Mouse (Mus musculus): ENCODE data around the gene Fxn. TPM values are rescaled to one million over a fixed set of nuclear protein-coding genes. Genes with fewer than 3 reads are reported as not detected.
"Not testable (repeated sequence)": the region's sequence is repeated elsewhere in the genome, so short reads cannot be mapped to it uniquely, and the experiment has no call there.

Gene Fxn
- polyA plus RNA-seq, 1 experiment from 2014 or later = 91.1 TPM

- H3K4me1 ChIP-seq (replicated peaks; ENCODE audit: control insufficient read depth, insufficient read depth, low read length) = no peaks in the 10 kb centered on the region; the same call in 1 of the 2 replicates
- H3K27ac ChIP-seq (ENCODE audit: low read depth, low read length) = no peak overlapping the region
Measured at GRCm38 (mm10) chr19:24241271-24241670, 39.1 kb downstream of the Fxn start.

GRCm38 (mm10) chr19:24238011-24238410 lies 42.4 kb downstream of the Fxn start:
- no peaks in the 10 kb centered on the region for H3K36me3 ChIP-seq (ENCODE audit: control insufficient read depth, insufficient read depth, low read length)

More at GRCm38 (mm10) chr19:24241271-24241670, 39.1 kb downstream of the Fxn start:
- Histone ChIP-seq H3K9ac (ENCODE audit: low read depth, low read length) (no peak overlapping the region), H3K4me3 (ENCODE audit: low read depth, low read length) (no peak overlapping the region), H3K4me2 (no peak overlapping the region), H3K9me3 (ENCODE audit: control insufficient read depth, low read length) (no peaks in the 10 kb centered on the region), H3K36me3 (ENCODE audit: control insufficient read depth, insufficient read depth, low read length) (no peaks in the 10 kb centered on the region), H3K27me3 (replicated peaks; ENCODE audit: control insufficient read depth, insufficient read depth, low read length) (no peaks in the 10 kb centered on the region)
- DNase-seq (ENCODE audit: low spot score) (no peak), ATAC-seq (replicated peaks; ENCODE audit: low FRiP score) (no peak)
- 84% methylated on average over 8 of the region's 8 CpGs for WGBS

GRCm38 (mm10) chr19:24232356-24232755 lies 48.0 kb downstream of the Fxn start:
- H3K4me3 ChIP-seq (ENCODE audit: low read depth, low read length); ATAC-seq (replicated peaks; ENCODE audit: low FRiP score); H3K27me3 ChIP-seq (replicated peaks; ENCODE audit: control insufficient read depth, insufficient read depth, low read length); H3K9me3 ChIP-seq (ENCODE audit: control insufficient read depth, low read length); DNase-seq (ENCODE audit: low spot score); H3K9ac ChIP-seq (ENCODE audit: low read depth, low read length); H3K4me2 ChIP-seq; H3K27ac ChIP-seq (ENCODE audit: low read depth, low read length); H3K36me3 ChIP-seq (ENCODE audit: control insufficient read depth, insufficient read depth, low read length); H3K4me1 ChIP-seq (replicated peaks; ENCODE audit: control insufficient read depth, insufficient read depth, low read length): not testable (repeated sequence)
- WGBS = 88% methylated on average over 1 of the region's 1 CpGs

More at GRCm38 (mm10) chr19:24238011-24238410, 42.4 kb downstream of the Fxn start:
- no peak overlapping the region for H3K4me2 ChIP-seq
- ATAC-seq (replicated peaks; ENCODE audit: low FRiP score) = no peak
- WGBS = 76% methylated on average over 4 of the region's 4 CpGs
- no peak overlapping the region for H3K9ac ChIP-seq (ENCODE audit: low read depth, low read length)
- no peaks in the 10 kb centered on the region for H3K9me3 ChIP-seq (ENCODE audit: control insufficient read depth, low read length)
- no peak overlapping the region for H3K4me3 ChIP-seq (ENCODE audit: low read depth, low read length)
- no peaks in the 10 kb centered on the region; the same call in 1 of the 2 replicates for H3K4me1 ChIP-seq (replicated peaks; ENCODE audit: control insufficient read depth, insufficient read depth, low read length)
- no peak for DNase-seq (ENCODE audit: low spot score)
- H3K27me3 ChIP-seq (replicated peaks; ENCODE audit: control insufficient read depth, insufficient read depth, low read length) = no peaks in the 10 kb centered on the region
- no peak overlapping the region for H3K27ac ChIP-seq (ENCODE audit: low read depth, low read length)

GRCm38 (mm10) chr19:24225305-24225696 lies 55.1 kb downstream of the Fxn start:
- H3K27ac ChIP-seq (ENCODE audit: low read depth, low read length) = no peak overlapping the region
- DNase-seq (ENCODE audit: low spot score) (peak; percentile 43), ATAC-seq (replicated peaks; ENCODE audit: low FRiP score) (peak; percentile 57)
- peak overlapping the region; percentile 87 for H3K4me2 ChIP-seq
- peaks cover 13% of the 10 kb centered on the region for H3K27me3 ChIP-seq (replicated peaks; ENCODE audit: control insufficient read depth, insufficient read depth, low read length)
- H3K9me3 ChIP-seq (ENCODE audit: control insufficient read depth, low read length) = no peaks in the 10 kb centered on the region
- H3K9ac ChIP-seq (ENCODE audit: low read depth, low read length) = peak overlapping the region; percentile 23; the same call in 1 of the 2 replicates
- WGBS = 1% methylated on average over 17 of the region's 17 CpGs
- H3K4me1 ChIP-seq (replicated peaks; ENCODE audit: control insufficient read depth, insufficient read depth, low read length) = no peaks in the 10 kb centered on the region; the same call in 1 of the 2 replicates
- H3K36me3 ChIP-seq (ENCODE audit: control insufficient read depth, insufficient read depth, low read length) = no peaks in the 10 kb centered on the region
- peak overlapping the region; percentile 61 for H3K4me3 ChIP-seq (ENCODE audit: low read depth, low read length)

- WGBS = under 1% methylated on average over 59 of the region's 59 CpGs
- peak; percentile 74 for ATAC-seq (replicated peaks; ENCODE audit: low FRiP score)
- Histone ChIP-seq H3K36me3 (ENCODE audit: control insufficient read depth, insufficient read depth, low read length) (no peaks in the 10 kb centered on the region), H3K27me3 (replicated peaks; ENCODE audit: control insufficient read depth, insufficient read depth, low read length) (peaks cover 13% of the 10 kb centered on the region), H3K4me1 (replicated peaks; ENCODE audit: control insufficient read depth, insufficient read depth, low read length) (no peaks in the 10 kb centered on the region; the same call in 1 of the 2 replicates), H3K27ac (ENCODE audit: low read depth, low read length) (peak within 1 kb of the TSS; percentile 62), H3K4me3 (ENCODE audit: low read depth, low read length) (peak within 1 kb of the TSS; percentile 61), H3K9ac (ENCODE audit: low read depth, low read length) (peak within 1 kb of the TSS; percentile 65), H3K9me3 (ENCODE audit: control insufficient read depth, low read length) (no peaks in the 10 kb centered on the region), H3K4me2 (peak within 1 kb of the TSS; percentile 87)
- DNase-seq (ENCODE audit: low spot score) = peak; percentile 73
Measured at GRCm38 (mm10) chr19:24224500-24225304, 55.7 kb downstream of the Fxn start, which contains the start of gene Tjp2. Gene Tjp2, minus strand, starts transcription at chr19:24225030.

GRCm38 (mm10) chr19:24223851-24224251 lies 56.6 kb downstream of the Fxn start:
- no peak for ATAC-seq (replicated peaks; ENCODE audit: low FRiP score)
- Histone ChIP-seq H3K27me3 (replicated peaks; ENCODE audit: control insufficient read depth, insufficient read depth, low read length) (peaks cover 13% of the 10 kb centered on the region), H3K27ac (ENCODE audit: low read depth, low read length) (peak overlapping the region; percentile 62; the same call in 1 of the 2 replicates), H3K4me3 (ENCODE audit: low read depth, low read length) (peak overlapping the region; percentile 61), H3K9ac (ENCODE audit: low read depth, low read length) (peak overlapping the region; percentile 65), H3K4me1 (replicated peaks; ENCODE audit: control insufficient read depth, insufficient read depth, low read length) (no peaks in the 10 kb centered on the region; the same call in 1 of the 2 replicates), H3K36me3 (ENCODE audit: control insufficient read depth, insufficient read depth, low read length) (no peaks in the 10 kb centered on the region), H3K4me2 (peak overlapping the region; percentile 87), H3K9me3 (ENCODE audit: control insufficient read depth, low read length) (no peaks in the 10 kb centered on the region)
- DNase-seq (ENCODE audit: low spot score) = no peak
- WGBS = 28% methylated on average over 11 of the region's 11 CpGs

GRCm38 (mm10) chr19:24221455-24221854 lies 59.0 kb downstream of the Fxn start:
- Histone ChIP-seq H3K27me3 (replicated peaks; ENCODE audit: control insufficient read depth, insufficient read depth, low read length) (peaks cover 13% of the 10 kb centered on the region), H3K36me3 (ENCODE audit: control insufficient read depth, insufficient read depth, low read length) (no peaks in the 10 kb centered on the region), H3K4me2 (no peak overlapping the region), H3K4me3 (ENCODE audit: low read depth, low read length) (no peak overlapping the region), H3K27ac (ENCODE audit: low read depth, low read length) (no peak overlapping the region), H3K9ac (ENCODE audit: low read depth, low read length) (no peak overlapping the region), H3K4me1 (replicated peaks; ENCODE audit: control insufficient read depth, insufficient read depth, low read length) (no peaks in the 10 kb centered on the region; the same call in 1 of the 2 replicates), H3K9me3 (ENCODE audit: control insufficient read depth, low read length) (no peaks in the 10 kb centered on the region)
- DNase-seq (ENCODE audit: low spot score) = no peak
- WGBS = 88% methylated on average over 4 of the region's 4 CpGs
- ATAC-seq (replicated peaks; ENCODE audit: low FRiP score) = no peak

- no peaks in the 10 kb centered on the region for H3K36me3 ChIP-seq (ENCODE audit: control insufficient read depth, insufficient read depth, low read length)
- ATAC-seq (replicated peaks; ENCODE audit: low FRiP score) = no peak
- H3K27ac ChIP-seq (ENCODE audit: low read depth, low read length) = no peak overlapping the region
- H3K4me3 ChIP-seq (ENCODE audit: low read depth, low read length) = no peak overlapping the region
- no peak for DNase-seq (ENCODE audit: low spot score)
- H3K4me2 ChIP-seq = no peak overlapping the region
- H3K27me3 ChIP-seq (replicated peaks; ENCODE audit: control insufficient read depth, insufficient read depth, low read length) = peaks cover 13% of the 10 kb centered on the region
- no peaks in the 10 kb centered on the region; the same call in 1 of the 2 replicates for H3K4me1 ChIP-seq (replicated peaks; ENCODE audit: control insufficient read depth, insufficient read depth, low read length)
- H3K9me3 ChIP-seq (ENCODE audit: control insufficient read depth, low read length) = no peaks in the 10 kb centered on the region
- WGBS = 56% methylated on average over 14 of the region's 14 CpGs
- no peak overlapping the region for H3K9ac ChIP-seq (ENCODE audit: low read depth, low read length)
Measured at GRCm38 (mm10) chr19:24220795-24221445, 59.5 kb downstream of the Fxn start.

All from liver, embryonic 11.5 days (tissue).